Mouse (Mus musculus) heart, embryonic 16.5 days (tissue): ENCODE results near the gene Dusp8. TPM values are rescaled to one million over a fixed set of nuclear protein-coding genes. Genes with fewer than 3 reads are reported as not detected.

Source experiments
- ATAC-seq: fragments of 200-750 bp; cut with Nextera tagmentation; replicated peaks from 2 replicates; pipeline ENCODE4 v1.8.0; 2017; ENCODE audit warnings: moderate number of reproducible peaks; ENCODE audit not compliant: insufficient read depth, low FRiP score; ENCODE audit errors: extremely low read depth
- H3K27ac ChIP-seq: fragments of 300-500 bp; sonication (generic); 2 replicates; pipeline ENCODE4 v1.5.1; 2014; ENCODE audit warnings: mild to moderate bottlenecking, low read length, control low read depth, moderate library complexity
- H3K27me3 ChIP-seq: fragments of 300-500 bp; sonication (generic); 2 replicates; pipeline ENCODE4 v1.6.1; 2014; ENCODE audit warnings: low read length, mixed read lengths; ENCODE audit not compliant: control insufficient read depth, insufficient read depth
- H3K36me3 ChIP-seq: fragments of 300-500 bp; sonication (generic); 2 replicates; pipeline ENCODE4 v1.6.1; 2014; ENCODE audit not compliant: control insufficient read depth, insufficient read depth
- H3K4me1 ChIP-seq: fragments of 300-500 bp; sonication (generic); 2 replicates; pipeline ENCODE4 v1.6.1; 2014; ENCODE audit warnings: low read length, mixed read lengths; ENCODE audit not compliant: control insufficient read depth, insufficient read depth
- H3K4me2 ChIP-seq: fragments of 300-500 bp; sonication (generic); 2 replicates; pipeline ENCODE4 v1.6.1; 2014; ENCODE audit warnings: low read depth, mild to moderate bottlenecking, control low read depth, low read length
- H3K4me3 ChIP-seq: fragments of 300-500 bp; sonication (generic); 2 replicates; pipeline ENCODE4 v1.5.1; 2014; ENCODE audit warnings: mild to moderate bottlenecking, control low read depth, low read length
- H3K9ac ChIP-seq: fragments of 300-500 bp; sonication (generic); 2 replicates; pipeline ENCODE4 v1.6.1; 2014; ENCODE audit warnings: low read length, control low read depth
- H3K9me3 ChIP-seq: fragments of 300-500 bp; sonication (generic); replicated peaks from 2 replicates; pipeline ENCODE4 v1.6.1; 2016; ENCODE audit warnings: low read length; ENCODE audit not compliant: control insufficient read depth
- WGBS: fragments of 180-500 bp; shearing (Covaris S2); extraction: QIAGEN DNeasy Blood & Tissue Kit; methylation state at CpG from one replicate; pipeline ENCODE4 v1.1.7; 2014; 5-methylcytosine and 5-hydroxymethylcytosine counted together
- polyA plus RNA-seq: library from polyadenylated mRNA; unstranded; fragments of >200 nt; fragmentation: Nextera tagmentation; extraction: Ambion mirVana; gene quantifications from 2 replicates; pipeline ENCODE4 v1.2.1, GENCODE M21; 2015

The Dusp8 gene
- polyA plus RNA-seq, 1 experiment from 2014 or later: 9.3 TPM

DNA sequence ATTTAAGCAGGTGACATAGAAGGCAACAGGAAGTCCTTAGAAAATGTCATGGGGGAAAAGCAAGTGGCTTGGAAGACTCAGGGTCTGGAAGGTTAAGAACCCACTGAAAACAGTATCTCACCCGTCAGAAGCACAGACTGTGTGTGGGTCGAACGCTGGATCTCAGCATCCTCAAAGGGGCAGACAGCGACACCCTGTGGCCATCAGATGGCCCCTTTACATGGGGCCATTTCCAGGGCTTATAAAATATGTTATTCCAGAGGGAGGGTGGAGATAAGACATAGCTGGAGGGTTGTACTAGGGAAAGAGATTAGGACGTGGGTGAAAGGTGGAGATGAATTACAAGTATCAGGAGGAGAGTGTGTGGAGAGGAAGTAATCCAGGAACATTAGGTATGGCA is 24.0 kb upstream of the Dusp8 start:
- Histone ChIP-seq H3K27me3 (no peaks in the 10 kb centered on the region), H3K9ac (no peak overlapping the region), H3K36me3 (no peaks in the 10 kb centered on the region), H3K9me3 (no peaks in the 10 kb centered on the region), H3K27ac (no peak overlapping the region), H3K4me1 (no peaks in the 10 kb centered on the region), H3K4me2 (no peak overlapping the region), H3K4me3 (no peak overlapping the region)
- WGBS: 14% methylated on average over 5 of the region's 5 CpGs
- no peak for ATAC-seq

- H3K4me3 ChIP-seq: no peak overlapping the region
- H3K27me3 ChIP-seq: no peaks in the 10 kb centered on the region
- ATAC-seq: no peak
- H3K4me1 ChIP-seq: no peaks in the 10 kb centered on the region
- H3K9ac ChIP-seq: no peak overlapping the region
- H3K9me3 ChIP-seq: no peaks in the 10 kb centered on the region
- WGBS: 40% methylated on average over 5 of the region's 5 CpGs
- no peak overlapping the region for H3K4me2 ChIP-seq
- no peak overlapping the region for H3K27ac ChIP-seq
- no peaks in the 10 kb centered on the region for H3K36me3 ChIP-seq
Observed at GRCm38 (mm10) chr7:142104747-142105146, 9.1 kb upstream of the Dusp8 start.

DNA sequence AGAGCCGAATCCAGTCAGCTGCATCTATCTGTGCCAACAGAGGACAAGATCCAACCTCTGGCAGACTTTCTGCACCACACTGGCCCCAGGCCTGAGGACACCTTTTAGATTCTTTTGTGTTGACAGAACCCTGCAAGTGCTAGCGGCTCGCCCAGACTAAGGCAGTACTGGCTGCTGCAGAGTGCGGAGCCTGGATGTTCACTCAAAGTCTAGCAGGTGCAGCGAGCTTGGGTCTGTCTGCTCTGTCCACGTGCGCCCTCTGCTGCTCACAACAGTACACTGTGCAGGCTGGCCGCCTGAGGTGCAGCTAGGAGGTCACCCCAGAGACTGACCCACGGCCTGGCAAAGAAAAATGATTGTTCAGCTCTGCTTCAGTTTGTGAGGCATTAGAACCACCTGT is 2.1 kb upstream of the Dusp8 start:
- Histone ChIP-seq H3K4me3 (no peak overlapping the region), H3K9me3 (no peaks in the 10 kb centered on the region), H3K4me2 (no peak overlapping the region), H3K4me1 (peaks cover 17% of the 10 kb centered on the region), H3K36me3 (no peaks in the 10 kb centered on the region), H3K9ac (no peak overlapping the region), H3K27me3 (peaks cover 11% of the 10 kb centered on the region), H3K27ac (no peak overlapping the region)
- peak; percentile 31; the same call in 1 of the 2 replicates for ATAC-seq
- 10% methylated on average over 9 of the region's 9 CpGs for WGBS

- Histone ChIP-seq H3K4me2 (no peak overlapping the region), H3K36me3 (no peaks in the 10 kb centered on the region), H3K27ac (no peak overlapping the region), H3K9ac (no peak overlapping the region), H3K4me1 (peaks cover 24% of the 10 kb centered on the region), H3K9me3 (no peaks in the 10 kb centered on the region), H3K4me3 (no peak overlapping the region), H3K27me3 (peaks cover 11% of the 10 kb centered on the region)
- 60% methylated on average over 4 of the region's 4 CpGs for WGBS
- no peak for ATAC-seq
Observed at GRCm38 (mm10) chr7:142096701-142097100, 1.1 kb upstream of the Dusp8 start.

DNA sequence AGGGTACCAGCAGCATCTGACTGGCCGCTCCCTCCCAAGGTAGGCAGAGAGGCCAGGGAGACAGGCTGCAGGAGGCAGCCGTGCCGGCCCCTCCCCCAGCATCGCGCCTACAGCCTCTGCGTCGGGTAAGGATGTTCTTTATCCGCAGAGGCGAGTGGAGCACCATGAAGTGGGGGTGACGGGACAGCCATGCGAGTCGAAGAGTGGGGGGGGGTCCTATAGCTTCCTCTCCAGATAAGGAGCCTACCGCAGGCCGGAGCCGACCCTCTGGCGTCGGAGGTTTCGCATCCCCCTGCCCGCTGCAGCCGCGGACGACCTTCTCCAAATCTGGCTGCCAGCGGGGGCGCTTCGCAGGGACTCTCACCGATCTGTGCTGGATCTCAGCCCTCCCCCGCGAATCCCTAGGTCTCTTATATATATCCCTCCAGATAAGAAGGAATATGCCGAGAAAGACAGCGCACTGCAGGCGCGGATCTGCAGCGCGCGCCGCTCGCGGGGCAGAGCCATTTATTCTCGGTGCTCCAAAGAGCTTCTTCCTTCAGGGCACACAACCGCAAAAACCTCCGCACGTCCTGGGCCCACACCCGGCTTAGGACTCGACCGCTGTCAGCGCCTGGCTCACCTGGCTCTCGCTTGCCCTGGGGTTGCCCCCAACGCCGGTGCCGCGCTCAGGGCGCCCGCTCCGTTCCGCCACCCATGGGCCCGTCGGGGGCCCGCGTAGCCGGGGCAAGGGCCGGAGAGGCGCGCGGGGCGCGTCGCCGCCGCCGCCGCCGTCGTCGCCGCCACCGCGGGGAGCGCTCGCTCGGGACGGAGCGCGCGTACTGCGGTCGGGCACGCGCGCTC is 1.1 kb downstream of the Dusp8 start:
- peaks cover 36% of the 10 kb centered on the region for H3K4me1 ChIP-seq
- WGBS: under 1% methylated on average over 89 of the region's 89 CpGs
- peak overlapping the region; percentile 85 for H3K9ac ChIP-seq
- no peaks in the 10 kb centered on the region for H3K36me3 ChIP-seq
- H3K27ac ChIP-seq: peak overlapping the region; percentile 72
- H3K9me3 ChIP-seq: no peaks in the 10 kb centered on the region
- peak; percentile 31 for ATAC-seq
- peak overlapping the region; percentile 79 for H3K4me3 ChIP-seq
- H3K27me3 ChIP-seq: peaks cover 11% of the 10 kb centered on the region
- peak overlapping the region; percentile 92 for H3K4me2 ChIP-seq

- H3K4me1 ChIP-seq: peaks cover 43% of the 10 kb centered on the region
- peak overlapping the region; percentile 85 for H3K9ac ChIP-seq
- peaks cover 11% of the 10 kb centered on the region for H3K27me3 ChIP-seq
- 26% methylated on average over 6 of the region's 6 CpGs for WGBS
- peak overlapping the region; percentile 79 for H3K4me3 ChIP-seq
- no peaks in the 10 kb centered on the region for H3K36me3 ChIP-seq
- no peaks in the 10 kb centered on the region for H3K9me3 ChIP-seq
- no peak for ATAC-seq
- H3K4me2 ChIP-seq: peak overlapping the region; percentile 92
- H3K27ac ChIP-seq: no peak overlapping the region
Observed at GRCm38 (mm10) chr7:142093696-142094240, 1.9 kb downstream of the Dusp8 start.

DNA sequence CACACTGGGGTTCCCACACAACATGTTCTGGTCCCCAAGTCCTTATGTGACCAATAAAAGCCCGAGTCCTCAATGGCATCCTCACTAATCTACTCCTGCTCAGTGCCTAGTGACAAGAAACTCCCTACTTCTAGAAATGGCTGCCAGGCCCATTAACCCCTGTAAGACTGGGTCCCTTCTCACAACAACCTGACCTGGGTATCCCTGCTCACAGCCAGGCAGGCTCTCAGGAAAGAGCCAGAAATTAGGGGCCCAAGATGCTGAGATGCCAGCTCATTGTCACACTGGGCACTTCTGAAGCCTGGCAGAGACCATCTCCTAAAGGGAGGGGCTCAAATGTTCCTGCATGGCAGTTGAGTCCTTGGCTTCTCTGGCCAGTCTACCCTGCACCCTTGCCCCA is 2.7 kb downstream of the Dusp8 start:
- Histone ChIP-seq H3K27me3 (peaks cover 11% of the 10 kb centered on the region), H3K4me1 (peaks cover 51% of the 10 kb centered on the region), H3K4me3 (no peak overlapping the region), H3K36me3 (peaks cover 1% of the 10 kb centered on the region; the same call in 1 of the 2 replicates), H3K27ac (no peak overlapping the region), H3K9ac (peak overlapping the region; percentile 46; the same call in 1 of the 2 replicates), H3K4me2 (peak overlapping the region; percentile 92), H3K9me3 (no peaks in the 10 kb centered on the region)
- WGBS: 36% methylated on average over 1 of the region's 1 CpGs
- no peak for ATAC-seq

GRCm38 (mm10) chr7:142091848-142092247 is 3.8 kb downstream of the Dusp8 start:
- Histone ChIP-seq H3K4me3 (no peak overlapping the region), H3K4me2 (no peak overlapping the region), H3K4me1 (peaks cover 51% of the 10 kb centered on the region), H3K9ac (no peak overlapping the region), H3K36me3 (peaks cover 2% of the 10 kb centered on the region; the same call in 1 of the 2 replicates), H3K9me3 (no peaks in the 10 kb centered on the region), H3K27me3 (peaks cover 3% of the 10 kb centered on the region), H3K27ac (no peak overlapping the region)
- 12% methylated on average over 4 of the region's 4 CpGs for WGBS
- ATAC-seq: no peak
